In the genomic region with DNA sequence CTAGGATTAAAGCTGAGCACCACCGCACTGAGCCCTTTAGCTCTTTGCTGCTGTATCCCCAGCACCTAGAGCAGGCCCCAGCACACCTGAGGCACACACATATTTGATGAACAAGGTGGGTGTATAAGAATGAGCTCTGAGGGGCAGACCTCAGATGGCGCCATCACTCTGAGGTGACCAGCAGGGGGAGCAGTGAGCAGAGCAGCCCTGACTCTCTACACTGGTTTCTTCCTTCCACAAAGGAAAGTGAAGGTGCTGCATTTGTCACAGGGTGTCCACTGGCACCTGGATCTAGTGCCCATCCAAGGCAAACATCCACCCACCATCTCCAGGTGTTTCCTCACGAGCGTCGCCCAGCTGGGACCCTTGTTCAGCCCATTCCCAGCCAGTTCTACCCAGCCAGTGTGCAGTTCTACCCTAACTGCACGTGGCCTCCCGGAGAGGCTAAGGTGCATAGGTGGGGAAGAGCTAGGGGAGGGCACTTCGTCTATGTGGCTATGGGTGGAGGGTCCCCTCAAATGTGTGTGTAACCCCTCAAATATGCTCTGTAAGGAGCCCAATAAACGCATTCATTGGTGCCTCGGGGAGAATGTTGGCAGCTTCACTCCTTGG, we compare ENCODE assay signal across 9 mouse cellular contexts. TPM values are rescaled to one million over a fixed set of nuclear protein-coding genes. Genes with fewer than 3 reads are reported as not detected.
A peak's percentile ranks its signal among the peaks of the same experiment; 100 is the strongest.
DNase-seq lines count a peak whose midpoint lies in the region; ATAC-seq and TF ChIP-seq lines count a peak whose summit lies in the region.
"Had no signal": no experiment of that assay in that cellular context is flagged by ENCODE, and none has a peak within 500 bp of the region (broad histone marks: within the 10 kb centered on the region; RNA-seq: fewer than 3 reads in every experiment).

No protein-coding gene starts in this region.

- no peak overlapping the region for H3K4me3 ChIP-seq in liver, embryonic 12.5 days
- no peak overlapping the region for H3K4me3 ChIP-seq in embryonic facial prominence, embryonic 10.5 days
- no peak overlapping the region for H3K4me3 ChIP-seq in hindbrain, embryonic 14.5 days (replicated peaks; ENCODE audit: low read length)
- H3K4me3 ChIP-seq in liver, postnatal 0 days (ENCODE audit: low read depth, low read length), result no peak overlapping the region
- no peak overlapping the region for H3K4me3 ChIP-seq in olfactory bulb, adult 2 months (ENCODE audit: insufficient read depth, low read depth, low read length)
- H3K4me3 ChIP-seq: myocyte had no signal

- H3K4me1 ChIP-seq in liver, embryonic 12.5 days, result no peaks in the 10 kb centered on the region
- H3K4me1 ChIP-seq in embryonic facial prominence, embryonic 10.5 days, result peaks cover 11% of the 10 kb centered on the region
- H3K4me1 ChIP-seq in hindbrain, embryonic 14.5 days (replicated peaks; ENCODE audit: control insufficient read depth, insufficient read depth, low read length), result no peaks in the 10 kb centered on the region
- H3K4me1 ChIP-seq in liver, postnatal 0 days (ENCODE audit: insufficient read depth), result no peaks in the 10 kb centered on the region
- peaks cover 8% of the 10 kb centered on the region for H3K4me1 ChIP-seq in olfactory bulb, adult 2 months (ENCODE audit: control insufficient read depth, insufficient read depth, low read length)

- no peak overlapping the region for H3K9ac ChIP-seq in liver, embryonic 12.5 days
- no peak overlapping the region for H3K9ac ChIP-seq in hindbrain, embryonic 14.5 days
- no peak overlapping the region for H3K9ac ChIP-seq in liver, postnatal 0 days (replicated peaks)

- H3K27me3 ChIP-seq in liver, embryonic 12.5 days (replicated peaks), result no peaks in the 10 kb centered on the region
- no peaks in the 10 kb centered on the region for H3K27me3 ChIP-seq in embryonic facial prominence, embryonic 10.5 days (replicated peaks; ENCODE audit: low read depth, poor library complexity, severe bottlenecking)
- H3K27me3 ChIP-seq in hindbrain, embryonic 14.5 days (ENCODE audit: control insufficient read depth, insufficient read depth, low read length), result no peaks in the 10 kb centered on the region
- no peaks in the 10 kb centered on the region for H3K27me3 ChIP-seq in liver, postnatal 0 days (ENCODE audit: insufficient read depth, low read length)

- DNase-seq in liver, result peak; percentile 57
- peak; percentile 63 for DNase-seq in T-cell, adult 2 months (ENCODE audit: low spot score)
- peak; percentile 78 for DNase-seq in embryonic facial prominence, embryonic 10.5 days (ENCODE audit: low spot score)
- DNase-seq in hindbrain, embryonic 14.5 days (ENCODE audit: low spot score), result peak; percentile 72
- peak; percentile 75 for DNase-seq in liver, postnatal 0 days
- DNase-seq in layer of hippocampus, adult 9-11 months, result no peak

- H3K36me3 ChIP-seq in liver, embryonic 12.5 days, result no peaks in the 10 kb centered on the region
- H3K36me3 ChIP-seq in embryonic facial prominence, embryonic 10.5 days (replicated peaks), result no peaks in the 10 kb centered on the region
- H3K36me3 ChIP-seq in hindbrain, embryonic 14.5 days (replicated peaks; ENCODE audit: control insufficient read depth, insufficient read depth), result no peaks in the 10 kb centered on the region
- H3K36me3 ChIP-seq in liver, postnatal 0 days (replicated peaks; ENCODE audit: insufficient read depth, low read length), result no peaks in the 10 kb centered on the region

- no peak overlapping the region for H3K27ac ChIP-seq in liver, embryonic 12.5 days
- H3K27ac ChIP-seq in embryonic facial prominence, embryonic 10.5 days (replicated peaks), result no peak overlapping the region
- no peak overlapping the region for H3K27ac ChIP-seq in hindbrain, embryonic 14.5 days
- no peak overlapping the region for H3K27ac ChIP-seq in liver, postnatal 0 days (ENCODE audit: low read depth)
- no peak overlapping the region for H3K27ac ChIP-seq in olfactory bulb, adult 2 months (ENCODE audit: insufficient read depth, low read depth, low read length)

- TF ChIP-seq POLR2A in olfactory bulb, adult 2 months (IDR thresholded peaks at IDR 0.05; ENCODE audit: insufficient read depth, low read depth, low read length), result no peak

- no peak overlapping the region for H3K4me2 ChIP-seq in liver, embryonic 12.5 days
- H3K4me2 ChIP-seq in hindbrain, embryonic 14.5 days (replicated peaks), result no peak overlapping the region
- no peak overlapping the region for H3K4me2 ChIP-seq in liver, postnatal 0 days (ENCODE audit: low read depth, low read length)

- WGBS in liver, embryonic 12.5 days (ENCODE audit: insufficient replicate concordance), result 40% methylated on average over 10 of the region's 10 CpGs
- WGBS in embryonic facial prominence, embryonic 10.5 days, result 43% methylated on average over 10 of the region's 10 CpGs
- 44% methylated on average over 10 of the region's 10 CpGs for WGBS in hindbrain, embryonic 14.5 days
- WGBS in liver, postnatal 0 days (ENCODE audit: insufficient replicate concordance), result 41% methylated on average over 10 of the region's 10 CpGs
- WGBS in olfactory bulb, adult 2 months, result 48% methylated on average over 10 of the region's 10 CpGs

- no peak for TF ChIP-seq EP300 in liver, postnatal 0 days (IDR thresholded peaks at IDR 0.05; ENCODE audit: low read depth)

- H3K9me3 ChIP-seq in liver, embryonic 12.5 days (replicated peaks), result no peaks in the 10 kb centered on the region
- no peaks in the 10 kb centered on the region for H3K9me3 ChIP-seq in embryonic facial prominence, embryonic 10.5 days
- no peaks in the 10 kb centered on the region for H3K9me3 ChIP-seq in hindbrain, embryonic 14.5 days (ENCODE audit: control insufficient read depth, low read length)
- no peaks in the 10 kb centered on the region for H3K9me3 ChIP-seq in liver, postnatal 0 days (ENCODE audit: low read length)

- no peak for ATAC-seq in liver, embryonic 12.5 days
- ATAC-seq in hindbrain, embryonic 14.5 days (ENCODE audit: low FRiP score), result peak; percentile 55; the same call in 1 of the 2 replicates
- peak; percentile 49; the same call in 1 of the 2 replicates for ATAC-seq in liver, postnatal 0 days

- TF ChIP-seq CTCF in liver, postnatal 0 days (IDR thresholded peaks at IDR 0.05; ENCODE audit: low read depth), result peak; percentile 93
- TF ChIP-seq CTCF in olfactory bulb, adult 2 months (IDR thresholded peaks at IDR 0.05; ENCODE audit: insufficient read depth, low read depth, low read length), result peak; percentile 62

RNA-seq across cellular contexts. Expression of gene Stxbp1, which starts 12.1 kb away (rescaled TPM):
- 5.8 and 5.9 TPM in 2 replicates for polyA plus RNA-seq in liver, embryonic 12.5 days (2016; fragmentation: Nextera tagmentation; extraction: Ambion mirVana)
- polyA plus RNA-seq in embryonic facial prominence, embryonic 10.5 days (2016; fragmentation: Nextera tagmentation; extraction: Ambion mirVana), result 24.4 and 25.1 TPM in 2 replicates
- 275 and 317 TPM in 2 replicates for polyA plus RNA-seq in hindbrain, embryonic 14.5 days (2014; fragmentation: Nextera tagmentation; extraction: Ambion mirVana)
- polyA plus RNA-seq in liver, postnatal 0 days (2015; fragmentation: Nextera tagmentation; extraction: Ambion mirVana), result 2.1 and 2.3 TPM in 2 replicates
- 182 and 623 TPM in 2 replicates for polyA plus RNA-seq in olfactory bulb, adult 2 months (2012; ENCODE audit: insufficient read depth, insufficient read length, low replicate concordance, missing spikeins)

RNA-seq across cellular contexts. Expression of gene Fam129b, which starts 16.8 kb away (rescaled TPM):
- polyA plus RNA-seq in liver, embryonic 12.5 days (2016; fragmentation: Nextera tagmentation; extraction: Ambion mirVana), result 11.9 and 12.4 TPM in 2 replicates
- polyA plus RNA-seq in embryonic facial prominence, embryonic 10.5 days (2016; fragmentation: Nextera tagmentation; extraction: Ambion mirVana), result 43.9 and 46.4 TPM in 2 replicates
- polyA plus RNA-seq in hindbrain, embryonic 14.5 days (2014; fragmentation: Nextera tagmentation; extraction: Ambion mirVana), result 16.8 and 19.4 TPM in 2 replicates
- 5.2 and 5.9 TPM in 2 replicates for polyA plus RNA-seq in liver, postnatal 0 days (2015; fragmentation: Nextera tagmentation; extraction: Ambion mirVana)
- not detected in 2 replicates for polyA plus RNA-seq in olfactory bulb, adult 2 months (2012; ENCODE audit: insufficient read depth, insufficient read length, low replicate concordance, missing spikeins)
